Mouse (Mus musculus): Measurements from ENCODE around the gene Gnb1l.

Gene Gnb1l

GRCm38 (mm10) chr16:18587847-18588737, 89.6 kb downstream of the Gnb1l start:
- no peak for DNase-seq

GRCm38 (mm10) chr16:18588738-18589055, 90.2 kb downstream of the Gnb1l start:
- DNase-seq = no peak

- no peak for DNase-seq
Measured at GRCm38 (mm10) chr16:18589080-18589621, 90.6 kb downstream of the Gnb1l start.

- peak; percentile 29 to 67 for DNase-seq
Measured at GRCm38 (mm10) chr16:18589804-18590790, 91.6 kb downstream of the Gnb1l start, which contains the start of gene Tbx1. Tbx1 (minus strand) TSS chr16:18590671.

- DNase-seq = peak in 1 of 2 experiments; percentile 34
Measured at GRCm38 (mm10) chr16:18591047-18592018, 92.8 kb downstream of the Gnb1l start.

GRCm38 (mm10) chr16:18593930-18594329, 95.4 kb downstream of the Gnb1l start:
- DNase-seq = no peak

- DNase-seq = no peak
Measured at GRCm38 (mm10) chr16:18596255-18596654, 97.7 kb downstream of the Gnb1l start.

GRCm38 (mm10) chr16:18598006-18598405, 99.5 kb downstream of the Gnb1l start:
- no peak for DNase-seq

GRCm38 (mm10) chr16:18601447-18601846, 102.9 kb downstream of the Gnb1l start:
- DNase-seq = no peak

- peak; percentile 54 to 68 for DNase-seq
Measured at GRCm38 (mm10) chr16:18604267-18604701, 105.8 kb downstream of the Gnb1l start.

- DNase-seq = no peak
Measured at GRCm38 (mm10) chr16:18605705-18606104, 107.2 kb downstream of the Gnb1l start.

- peak in 1 of 2 experiments; percentile 42 for DNase-seq
Measured at GRCm38 (mm10) chr16:18608226-18608625, 109.7 kb downstream of the Gnb1l start.

GRCm38 (mm10) chr16:18609099-18609498, 110.6 kb downstream of the Gnb1l start:
- no peak for DNase-seq

GRCm38 (mm10) chr16:18611752-18612151, 113.2 kb downstream of the Gnb1l start:
- DNase-seq = no peak

GRCm38 (mm10) chr16:18613301-18613700, 114.8 kb downstream of the Gnb1l start:
- no peak for DNase-seq
